Mouse (Mus musculus) midbrain, embryonic 16.5 days (tissue): ENCODE data around the gene Chic2. TPM values are rescaled to one million over a fixed set of nuclear protein-coding genes. Genes with fewer than 3 reads are reported as not detected.

ENCODE experiments used
- ATAC-seq: fragments of 200-750 bp; cut with Nextera tagmentation; 2 replicates; pipeline ENCODE4 v1.8.0; 2017; ENCODE audit warnings: moderate TSS enrichment
- H3K27ac ChIP-seq: fragments of 300-500 bp; sonication (generic); 2 replicates; pipeline ENCODE4 v1.5.1; 2014; ENCODE audit warnings: mild to moderate bottlenecking, low read length, mixed read lengths
- H3K27me3 ChIP-seq: fragments of 300-500 bp; sonication (generic); 2 replicates; pipeline ENCODE4 v1.6.1; 2014; ENCODE audit warnings: low read depth, low read length, mixed read lengths; ENCODE audit not compliant: control insufficient read depth, insufficient read depth
- H3K36me3 ChIP-seq: fragments of 300-500 bp; sonication (generic); 2 replicates; pipeline ENCODE4 v1.6.1; 2014; ENCODE audit warnings: mild to moderate bottlenecking, low read length, moderate library complexity, mixed read lengths; ENCODE audit not compliant: control insufficient read depth, insufficient read depth
- H3K4me1 ChIP-seq: fragments of 300-500 bp; sonication (generic); 2 replicates; pipeline ENCODE4 v1.6.1; 2014; ENCODE audit warnings: mild to moderate bottlenecking, low read length, mixed read lengths; ENCODE audit not compliant: control insufficient read depth, insufficient read depth
- H3K4me2 ChIP-seq: fragments of 300-500 bp; sonication (generic); 2 replicates; pipeline ENCODE4 v1.6.1; 2014; ENCODE audit warnings: mild to moderate bottlenecking, low read length, mixed read lengths
- H3K4me3 ChIP-seq: fragments of 300-500 bp; sonication (generic); 2 replicates; pipeline ENCODE4 v1.5.1; 2014; ENCODE audit warnings: low read depth, mild to moderate bottlenecking, low read length, moderate library complexity, mixed read lengths
- H3K9ac ChIP-seq: fragments of 300-500 bp; sonication (generic); 2 replicates; pipeline ENCODE4 v1.6.1; 2014; ENCODE audit warnings: low read depth, low read length, mixed read lengths
- H3K9me3 ChIP-seq: fragments of 300-500 bp; sonication (generic); replicated peaks from 2 replicates; pipeline ENCODE4 v1.6.1; 2014; ENCODE audit warnings: mild to moderate bottlenecking, low read length, mixed read lengths; ENCODE audit not compliant: control insufficient read depth, poor library complexity, severe bottlenecking
- WGBS: fragments of 180-500 bp; shearing (Covaris S2); extraction: QIAGEN DNeasy Blood & Tissue Kit; methylation state at CpG from one replicate; pipeline ENCODE4 v1.1.7; 2014; 5-methylcytosine and 5-hydroxymethylcytosine counted together
- polyA plus RNA-seq: library from polyadenylated mRNA; unstranded; fragments of >200 nt; fragmentation: Nextera tagmentation; extraction: Ambion mirVana; gene quantifications from 2 replicates; pipeline ENCODE4 v1.2.1, GENCODE M21; 2015

Gene Chic2
- polyA plus RNA-seq, 1 experiment from 2014 or later: 26.2 TPM

GRCm38 (mm10) chr5:75046681-75047321 lies 2.2 kb upstream of the Chic2 start:
- no peak overlapping the region for H3K27ac ChIP-seq
- ATAC-seq: no peak
- no peak overlapping the region for H3K9ac ChIP-seq
- peaks cover 20% of the 10 kb centered on the region for H3K27me3 ChIP-seq
- H3K4me2 ChIP-seq: no peak overlapping the region
- peaks cover 16% of the 10 kb centered on the region for H3K4me1 ChIP-seq
- no peaks in the 10 kb centered on the region for H3K36me3 ChIP-seq
- 57% methylated on average over 15 of the region's 15 CpGs for WGBS
- H3K4me3 ChIP-seq: no peak overlapping the region
- no peaks in the 10 kb centered on the region for H3K9me3 ChIP-seq

- H3K9me3 ChIP-seq: no peaks in the 10 kb centered on the region
- no peak overlapping the region for H3K4me2 ChIP-seq
- H3K36me3 ChIP-seq: no peaks in the 10 kb centered on the region
- no peak overlapping the region for H3K4me3 ChIP-seq
- peaks cover 18% of the 10 kb centered on the region for H3K4me1 ChIP-seq
- peaks cover 20% of the 10 kb centered on the region for H3K27me3 ChIP-seq
- no peak overlapping the region for H3K9ac ChIP-seq
- whole genome bisulfite sequencing: 82% methylated on average over 7 of the region's 7 CpGs
- no peak overlapping the region for H3K27ac ChIP-seq
- ATAC-seq: no peak
These were observed 797 bp upstream of the Chic2 start for GRCm38 (mm10) chr5:75045371-75045770.

DNA sequence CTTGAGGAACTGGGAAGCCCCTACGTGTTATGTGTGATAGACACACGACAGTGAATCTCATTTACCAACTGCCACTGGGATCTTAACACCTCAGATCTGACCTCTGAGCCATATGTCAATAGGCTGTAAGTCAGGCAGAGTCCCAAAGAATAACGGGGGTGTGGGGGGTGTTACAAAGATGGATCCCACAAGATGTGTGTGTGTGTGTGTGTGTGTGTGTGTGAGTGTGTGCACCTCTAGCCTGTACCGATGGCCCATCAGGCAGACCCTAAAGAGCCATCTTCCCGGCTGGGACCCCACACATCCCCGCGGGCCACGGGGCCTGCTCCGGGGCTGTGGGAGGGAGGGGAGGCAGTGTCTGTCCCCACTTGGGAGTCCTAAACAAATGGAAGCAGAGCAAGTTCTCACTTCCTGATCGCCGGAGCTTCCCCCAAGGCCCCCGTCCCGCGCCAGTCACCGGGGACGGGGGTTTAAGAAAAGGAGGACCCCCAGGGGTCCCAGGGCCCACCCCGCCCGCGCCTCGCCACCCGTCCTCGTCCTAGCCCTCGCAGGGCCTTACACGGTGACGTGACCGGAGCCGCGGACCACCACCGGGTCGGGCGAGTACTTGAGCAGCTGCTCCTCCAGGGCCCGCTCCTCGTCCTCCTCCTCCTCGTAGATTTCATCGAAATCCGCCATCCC lies 813 bp downstream of the Chic2 start:
- WGBS: under 1% methylated on average over 35 of the region's 36 CpGs
- H3K27me3 ChIP-seq: peaks cover 18% of the 10 kb centered on the region
- peaks cover 18% of the 10 kb centered on the region for H3K4me1 ChIP-seq
- ATAC-seq: peak; percentile 86
- H3K36me3 ChIP-seq: no peaks in the 10 kb centered on the region
- H3K27ac ChIP-seq: peak overlapping the region; percentile 84
- no peaks in the 10 kb centered on the region for H3K9me3 ChIP-seq
- peak overlapping the region; percentile 97 for H3K9ac ChIP-seq
- H3K4me3 ChIP-seq: peak overlapping the region; percentile 93
- peak overlapping the region; percentile 90 for H3K4me2 ChIP-seq

DNA sequence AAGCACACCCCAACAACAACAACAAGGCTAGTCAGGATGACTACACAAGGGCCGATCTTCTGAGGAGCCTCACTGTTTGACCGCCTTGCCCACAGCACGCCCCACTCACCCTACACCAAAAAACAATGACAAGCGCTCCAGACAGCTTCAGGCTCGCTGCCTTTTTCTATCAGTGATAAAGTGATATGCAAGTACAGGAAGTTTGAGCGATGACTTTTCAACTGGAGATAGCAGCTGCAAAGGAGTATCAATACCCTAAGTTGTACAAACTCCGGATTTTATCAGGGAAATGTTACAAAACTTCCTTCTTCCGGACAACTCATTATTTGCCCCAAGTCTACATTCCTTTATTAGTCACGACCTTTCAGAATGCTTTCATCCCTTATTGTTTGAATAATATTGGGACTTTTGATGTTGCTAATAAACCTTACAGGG lies 1.5 kb downstream of the Chic2 start:
- H3K9ac ChIP-seq: peak overlapping the region; percentile 97; the same call in 1 of the 2 replicates
- no peak for ATAC-seq
- H3K36me3 ChIP-seq: no peaks in the 10 kb centered on the region
- WGBS: 60% methylated on average over 9 of the region's 9 CpGs
- H3K9me3 ChIP-seq: no peaks in the 10 kb centered on the region
- H3K4me3 ChIP-seq: peak overlapping the region; percentile 93
- peaks cover 15% of the 10 kb centered on the region for H3K27me3 ChIP-seq
- peak overlapping the region; percentile 90 for H3K4me2 ChIP-seq
- H3K4me1 ChIP-seq: peaks cover 18% of the 10 kb centered on the region
- no peak overlapping the region for H3K27ac ChIP-seq

GRCm38 (mm10) chr5:75039307-75039706 lies 5.3 kb downstream of the Chic2 start:
- H3K27me3 ChIP-seq: no peaks in the 10 kb centered on the region
- no peak overlapping the region for H3K4me2 ChIP-seq
- H3K4me3 ChIP-seq: no peak overlapping the region
- peaks cover 18% of the 10 kb centered on the region for H3K4me1 ChIP-seq
- H3K27ac ChIP-seq: no peak overlapping the region
- H3K9me3 ChIP-seq: no peaks in the 10 kb centered on the region
- H3K36me3 ChIP-seq: no peaks in the 10 kb centered on the region
- H3K9ac ChIP-seq: no peak overlapping the region
- no peak for ATAC-seq
- 90% methylated on average over 1 of the region's 1 CpGs for WGBS

GRCm38 (mm10) chr5:75035475-75035874 lies 9.1 kb downstream of the Chic2 start:
- Histone ChIP-seq H3K27ac (no peak overlapping the region), H3K9ac (no peak overlapping the region), H3K4me1 (no peaks in the 10 kb centered on the region), H3K9me3 (no peaks in the 10 kb centered on the region), H3K36me3 (no peaks in the 10 kb centered on the region), H3K27me3 (no peaks in the 10 kb centered on the region), H3K4me2 (no peak overlapping the region), H3K4me3 (no peak overlapping the region)
- ATAC-seq: no peak
- WGBS: 90% methylated on average over 3 of the region's 3 CpGs

- WGBS: 24% methylated on average over 1 of the region's 1 CpGs
These were observed 29.8 kb downstream of the Chic2 start for GRCm38 (mm10) chr5:75014768-75015167.

GRCm38 (mm10) chr5:75012771-75013421 lies 31.7 kb downstream of the Chic2 start:
- no peak overlapping the region for H3K4me3 ChIP-seq
- H3K27me3 ChIP-seq: peaks cover 14% of the 10 kb centered on the region
- H3K36me3 ChIP-seq: peaks cover 4% of the 10 kb centered on the region
- peaks cover 6% of the 10 kb centered on the region for H3K4me1 ChIP-seq
- no peaks in the 10 kb centered on the region for H3K9me3 ChIP-seq
- no peak for ATAC-seq
- peak overlapping the region; percentile 23 for H3K4me2 ChIP-seq
- H3K27ac ChIP-seq: peak overlapping the region; percentile 10; the same call in 1 of the 2 replicates
- no peak overlapping the region for H3K9ac ChIP-seq
- WGBS: 11% methylated on average over 8 of the region's 8 CpGs

More at GRCm38 (mm10) chr5:75014768-75015167, 29.8 kb downstream of the Chic2 start:
- no peak overlapping the region for H3K27ac ChIP-seq
- H3K9me3 ChIP-seq: no peaks in the 10 kb centered on the region
- H3K4me1 ChIP-seq: peaks cover 6% of the 10 kb centered on the region
- no peak overlapping the region for H3K4me2 ChIP-seq
- H3K9ac ChIP-seq: no peak overlapping the region
- H3K4me3 ChIP-seq: no peak overlapping the region
- H3K36me3 ChIP-seq: no peaks in the 10 kb centered on the region
- peaks cover 10% of the 10 kb centered on the region for H3K27me3 ChIP-seq
- ATAC-seq: no peak
